Mouse (Mus musculus): Measurements from ENCODE around the gene Xxylt1.

Gene Xxylt1

DNA sequence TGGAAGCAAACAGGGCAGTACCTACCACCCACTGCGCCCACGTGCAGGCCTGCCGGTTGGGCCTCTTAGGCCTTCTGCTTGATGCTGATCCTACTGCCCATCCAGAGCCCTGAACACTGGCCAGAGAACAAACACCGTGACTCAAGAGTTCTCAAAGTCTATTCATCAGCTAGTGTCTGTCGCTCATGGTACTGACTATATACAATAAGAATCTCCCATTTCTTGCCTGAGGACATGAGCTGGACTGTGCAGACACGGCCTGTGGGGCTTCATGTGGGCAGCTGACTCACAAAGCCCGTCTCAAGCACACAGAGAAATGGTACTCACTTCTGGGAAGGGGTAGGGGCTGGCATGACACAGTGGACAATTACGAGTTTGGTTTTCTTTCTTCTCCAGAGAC is 125.1 kb downstream of the Xxylt1 start:
- no peak for DNase-seq (ENCODE audit: low spot score)

DNA sequence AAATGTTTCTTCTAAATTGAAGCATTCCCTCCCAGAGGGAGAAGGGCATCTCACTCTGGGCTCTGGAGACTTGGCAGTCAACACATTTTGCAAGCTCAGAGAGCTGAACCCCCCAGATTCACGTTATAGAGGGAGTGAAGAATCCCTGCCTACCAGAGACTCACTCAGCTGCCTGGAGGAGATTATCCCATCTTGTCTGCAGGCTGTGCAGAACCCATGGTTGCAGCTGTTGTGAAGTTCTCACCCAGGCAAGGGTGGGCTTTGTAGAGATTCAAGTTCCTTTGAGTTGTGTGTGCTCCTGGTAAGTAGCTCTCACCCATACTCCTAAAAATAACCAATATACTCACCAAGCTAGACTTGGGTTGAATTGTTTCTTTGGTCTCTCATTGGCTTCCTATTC is 132.6 kb downstream of the Xxylt1 start:
- no peak for DNase-seq (ENCODE audit: low spot score)

DNA sequence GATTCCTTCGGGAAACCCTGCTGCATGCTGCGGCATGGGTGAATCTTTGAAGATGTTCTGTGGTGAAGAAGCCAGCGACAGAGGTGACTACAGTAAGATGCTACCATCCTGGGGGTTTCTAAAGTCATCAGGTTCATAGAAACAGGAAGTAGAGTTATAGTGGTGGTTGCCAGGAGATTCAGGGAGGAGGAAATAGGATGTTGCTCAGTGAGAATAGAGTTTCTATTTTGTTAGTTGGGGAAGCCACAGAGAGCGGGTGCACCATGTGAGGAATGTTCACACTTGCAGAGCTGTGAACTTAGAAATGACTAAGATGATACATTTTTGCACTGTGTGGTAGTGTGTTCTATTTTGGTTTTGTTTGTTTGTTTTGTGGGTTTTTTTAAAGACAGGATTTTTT is 133.0 kb downstream of the Xxylt1 start:
- no peak for DNase-seq (ENCODE audit: low spot score)

DNA sequence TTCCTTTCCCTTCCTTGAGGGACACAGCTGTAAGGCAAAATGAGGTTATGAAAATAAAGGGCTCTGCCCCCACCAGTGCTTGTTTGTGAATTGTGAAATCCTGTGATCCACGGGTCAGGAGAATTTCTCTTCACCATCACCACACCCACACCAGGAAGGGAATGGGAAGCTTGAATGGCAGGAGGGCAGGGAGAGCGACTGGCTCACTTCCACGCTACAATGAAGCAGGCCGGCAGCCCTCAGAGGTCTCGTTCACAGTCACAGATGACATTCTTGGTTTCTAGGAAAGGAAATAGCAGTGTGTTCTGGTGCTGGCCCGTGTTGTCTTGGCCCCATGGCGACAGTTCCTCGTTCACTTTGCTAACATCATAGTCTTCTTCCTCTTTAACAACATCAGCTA is 136.3 kb downstream of the Xxylt1 start:
- no peak for DNase-seq (ENCODE audit: low spot score)

DNA sequence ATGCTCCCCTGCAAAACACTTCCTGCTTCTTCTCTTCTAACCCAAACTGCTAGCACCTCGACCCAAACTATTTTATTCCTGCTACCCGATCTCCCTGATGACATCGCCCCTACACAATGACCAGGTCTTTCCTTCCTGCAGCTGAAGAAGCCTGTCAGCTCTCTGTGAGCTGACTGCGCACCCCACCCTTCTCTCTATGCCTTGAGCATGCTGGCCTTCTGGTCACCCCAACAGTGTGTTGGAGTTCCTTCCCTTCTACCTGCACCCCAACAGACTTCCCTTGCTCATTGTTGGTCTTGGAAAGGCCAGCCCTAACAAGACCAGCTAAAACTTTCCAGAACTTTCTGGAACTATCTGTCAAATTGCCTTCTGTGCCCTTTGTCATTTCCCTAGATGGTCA is 137.3 kb downstream of the Xxylt1 start:
- DNase-seq (ENCODE audit: low spot score) = no peak

DNA sequence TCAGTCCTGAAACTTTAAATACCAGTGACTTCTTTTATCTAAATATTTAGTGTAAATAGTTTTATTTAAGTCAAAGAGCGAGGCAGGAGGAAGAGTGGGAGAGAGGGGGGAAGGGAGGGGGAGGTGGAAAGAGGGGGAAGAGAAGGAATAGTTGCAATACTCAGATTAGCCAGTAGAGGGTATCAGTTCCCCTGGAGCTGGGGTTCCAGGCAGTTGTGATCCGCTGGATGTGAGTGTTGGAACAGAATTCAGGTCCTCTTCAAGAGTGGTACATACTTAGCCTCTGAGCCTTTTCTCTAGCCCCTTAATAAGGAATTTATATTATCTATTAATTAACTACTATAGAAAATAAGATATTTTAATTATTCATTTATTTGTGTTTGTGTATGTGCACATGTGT is 140.5 kb downstream of the Xxylt1 start:
- DNase-seq (ENCODE audit: low spot score) = no peak

DNA sequence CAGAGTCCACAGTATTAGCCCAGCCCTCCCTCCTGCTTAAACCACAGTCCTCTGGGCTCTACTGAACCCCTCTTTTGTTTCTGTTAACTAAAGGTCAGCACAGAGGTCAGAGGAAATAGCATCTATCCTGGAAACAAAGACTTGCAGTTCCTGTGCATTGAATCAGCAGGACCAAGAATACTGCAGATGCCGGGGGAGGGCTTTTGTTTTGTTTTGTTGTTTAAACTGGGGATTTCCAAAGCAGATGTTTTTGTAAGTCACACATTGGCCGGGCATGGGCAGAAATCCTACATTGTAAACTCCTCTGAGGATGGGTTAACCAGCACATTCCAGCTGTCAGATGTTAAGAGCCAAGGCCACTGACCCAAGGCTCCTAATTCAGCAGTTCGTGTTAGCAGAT is 141.3 kb downstream of the Xxylt1 start:
- DNase-seq (ENCODE audit: low spot score) = peak; percentile 85

DNA sequence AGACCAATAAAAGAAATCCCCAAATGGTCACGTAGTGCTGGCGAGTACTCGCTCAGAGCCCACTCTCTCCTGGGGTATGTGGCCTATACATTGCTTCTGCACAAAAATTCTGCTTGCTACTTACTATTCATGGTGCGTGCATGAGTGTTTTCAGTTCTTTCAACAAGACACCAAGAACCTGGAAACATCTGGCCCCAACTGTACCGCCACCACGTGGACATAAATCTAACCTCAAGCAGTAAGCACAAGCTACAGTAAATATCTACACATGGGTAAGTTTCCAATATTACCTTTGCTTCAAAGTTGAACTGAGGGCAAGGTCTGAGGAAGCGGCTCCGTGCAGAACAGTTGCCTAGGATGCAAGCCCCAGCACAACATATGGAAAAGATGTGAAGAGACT is 142.0 kb downstream of the Xxylt1 start:
- DNase-seq (ENCODE audit: low spot score) = no peak

DNA sequence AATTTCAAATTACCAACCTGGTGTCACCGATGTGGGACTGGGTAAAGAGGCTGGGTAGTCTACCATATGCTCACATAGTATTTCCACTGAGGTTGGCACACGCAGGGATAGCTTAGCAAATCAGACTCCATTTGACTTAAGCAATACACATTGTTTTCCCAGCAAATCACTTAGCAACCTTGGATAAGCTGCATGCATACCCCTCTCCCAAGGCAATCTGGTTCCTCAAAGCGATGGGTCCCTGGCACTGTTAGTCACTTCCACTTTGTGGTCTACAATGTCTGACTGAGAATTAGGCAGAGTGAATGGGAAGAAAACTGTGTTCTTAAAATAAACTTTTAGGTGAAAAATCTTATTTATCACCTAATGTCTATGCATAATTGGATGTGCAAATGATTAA is 142.6 kb downstream of the Xxylt1 start:
- no peak for DNase-seq (ENCODE audit: low spot score)

DNA sequence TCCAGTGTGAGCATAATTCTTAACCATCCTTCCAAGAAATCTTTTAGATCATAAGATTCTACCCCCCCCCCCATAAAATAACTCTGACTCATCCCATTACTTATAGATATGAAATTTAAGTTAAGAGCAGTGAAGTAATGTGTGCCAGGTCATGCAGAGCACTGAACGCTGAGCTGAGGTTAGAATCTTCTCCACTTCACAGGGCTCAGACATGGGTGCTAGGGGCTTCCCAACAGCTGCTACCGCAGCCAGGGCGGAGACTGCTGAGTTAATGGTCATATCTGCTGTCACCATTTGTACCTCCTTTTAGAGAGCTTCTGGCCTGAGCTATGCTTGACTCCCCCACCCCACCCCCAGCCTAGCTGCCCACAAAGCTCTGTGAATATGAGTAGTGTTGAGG is 143.6 kb downstream of the Xxylt1 start:
- DNase-seq (ENCODE audit: low spot score) = no peak

DNA sequence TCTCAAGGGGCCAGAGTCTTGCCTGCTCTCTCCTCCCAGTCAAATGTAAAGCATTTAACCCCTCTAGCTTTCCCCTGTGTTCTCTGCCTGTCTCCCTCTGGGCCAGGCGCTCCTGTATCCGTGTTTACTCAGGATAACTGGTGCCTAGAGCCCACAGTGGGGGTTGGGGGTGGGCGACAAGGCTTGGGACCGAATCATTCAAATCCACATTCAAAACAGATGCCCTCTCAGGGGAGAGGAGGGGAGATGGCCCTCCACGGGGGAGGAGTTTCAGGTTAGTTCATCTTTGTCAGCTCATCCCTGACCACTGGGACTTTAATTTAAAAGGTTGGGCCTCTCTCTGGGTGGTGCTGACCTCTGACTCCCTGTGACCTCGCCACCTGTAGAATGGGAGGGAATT is 144.8 kb downstream of the Xxylt1 start:
- no peak for DNase-seq (ENCODE audit: low spot score)

DNA sequence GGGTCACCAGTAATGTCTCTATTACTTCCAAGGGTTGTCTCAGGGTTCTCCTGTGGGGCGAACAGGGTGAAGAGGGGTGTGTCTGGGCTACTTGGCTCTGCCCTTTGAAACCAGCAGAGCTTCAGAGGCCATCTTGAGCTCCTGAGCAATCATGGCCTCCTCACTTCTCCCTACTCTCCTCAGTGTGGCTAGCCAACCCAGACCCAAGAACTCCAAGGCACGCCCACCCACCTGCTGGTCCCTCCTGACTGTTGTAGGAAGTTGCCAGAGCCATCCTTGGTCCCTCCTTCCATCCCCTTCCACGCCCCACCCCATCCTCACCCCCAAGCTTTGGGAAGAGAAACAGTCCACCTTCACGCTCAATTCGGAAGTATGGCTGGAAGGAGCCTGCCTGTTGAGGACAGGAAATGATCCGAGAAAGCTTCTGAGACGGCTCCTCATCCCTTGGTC is 145.2 kb downstream of the Xxylt1 start:
- no peak for DNase-seq (ENCODE audit: low spot score)

DNA sequence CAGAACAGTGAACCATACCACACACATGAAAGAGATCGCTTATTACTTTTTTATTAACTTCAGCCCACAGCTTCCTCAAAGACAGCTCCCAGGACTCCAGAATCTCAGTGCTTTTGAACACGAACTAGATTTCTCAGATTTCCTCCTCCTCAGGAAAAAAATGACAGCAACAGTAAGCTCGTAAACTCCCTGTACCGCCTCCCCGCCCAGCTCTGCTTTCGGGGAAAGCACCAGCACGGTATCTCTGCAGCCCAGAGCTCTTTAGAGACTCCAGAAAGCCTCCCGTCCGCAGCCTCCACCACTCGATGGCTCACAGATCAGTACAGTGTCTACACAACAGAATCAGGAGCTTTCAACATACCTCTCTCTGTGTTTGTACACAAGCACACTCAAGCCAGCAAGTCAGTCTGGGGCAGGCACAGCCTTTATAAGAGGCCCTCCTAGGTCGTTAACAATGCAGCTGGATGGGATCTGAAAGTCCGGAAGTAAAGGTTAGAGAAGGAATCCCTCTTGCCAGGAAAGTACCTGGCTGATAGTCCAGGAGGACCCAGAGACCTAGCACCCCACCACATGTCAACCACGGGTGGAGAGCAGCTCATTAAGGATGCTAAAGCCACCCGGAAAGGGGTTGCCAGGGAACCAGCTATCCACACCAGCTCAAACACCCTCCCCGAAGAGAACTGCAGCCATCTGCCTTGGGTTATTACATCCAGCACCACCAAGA is 146.1 kb downstream of the Xxylt1 start:
- no peak for DNase-seq (ENCODE audit: low spot score)

DNA sequence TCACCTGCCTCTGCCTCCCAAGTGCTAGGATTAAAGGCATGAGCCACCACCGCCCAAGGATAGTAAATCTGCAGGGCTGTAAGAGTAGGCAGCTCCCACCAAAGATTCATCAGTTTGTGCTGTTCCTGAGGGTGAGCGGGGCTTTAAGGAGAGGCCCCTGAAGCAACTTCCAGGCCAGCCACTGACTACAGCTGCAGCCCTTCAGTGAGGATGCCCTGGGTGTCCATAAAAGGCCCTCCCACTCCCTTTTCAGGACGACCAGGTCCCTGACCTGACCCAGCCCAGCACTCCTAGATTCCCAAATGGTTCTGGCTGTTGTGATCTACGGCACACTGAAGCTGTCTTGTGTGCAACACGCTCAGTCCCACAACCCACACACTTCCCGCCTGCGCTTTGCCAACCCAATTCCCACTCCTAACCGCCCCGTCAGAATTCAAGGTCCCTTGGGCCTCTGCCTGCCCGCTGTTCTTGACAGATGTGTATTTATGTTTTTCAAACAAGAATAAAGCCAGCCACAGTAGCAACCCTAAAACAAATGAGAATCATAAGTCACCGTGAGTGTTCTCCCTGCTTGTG is 146.9 kb downstream of the Xxylt1 start:
- DNase-seq (ENCODE audit: low spot score) = peak; percentile 36

DNA sequence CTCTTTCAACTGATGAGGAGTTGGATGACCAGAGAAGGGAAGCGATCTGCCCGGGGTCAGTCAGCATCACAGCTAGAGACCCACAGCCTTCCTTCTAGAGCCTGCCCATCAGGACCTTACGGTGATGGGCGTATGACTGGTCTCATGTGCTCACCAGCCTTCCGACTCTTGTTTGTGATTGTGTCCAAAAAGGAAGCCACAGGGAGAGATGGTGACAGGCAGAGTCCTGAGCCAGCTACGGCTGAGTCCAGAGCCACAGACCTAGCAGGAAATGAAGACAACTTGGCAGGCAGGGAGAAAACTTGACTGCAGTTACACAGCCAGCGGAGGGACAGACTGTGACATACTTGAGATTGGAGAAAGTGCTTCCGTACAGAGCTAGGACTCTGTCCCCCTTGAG is 147.9 kb downstream of the Xxylt1 start:
- no peak for DNase-seq (ENCODE audit: low spot score)

DNA sequence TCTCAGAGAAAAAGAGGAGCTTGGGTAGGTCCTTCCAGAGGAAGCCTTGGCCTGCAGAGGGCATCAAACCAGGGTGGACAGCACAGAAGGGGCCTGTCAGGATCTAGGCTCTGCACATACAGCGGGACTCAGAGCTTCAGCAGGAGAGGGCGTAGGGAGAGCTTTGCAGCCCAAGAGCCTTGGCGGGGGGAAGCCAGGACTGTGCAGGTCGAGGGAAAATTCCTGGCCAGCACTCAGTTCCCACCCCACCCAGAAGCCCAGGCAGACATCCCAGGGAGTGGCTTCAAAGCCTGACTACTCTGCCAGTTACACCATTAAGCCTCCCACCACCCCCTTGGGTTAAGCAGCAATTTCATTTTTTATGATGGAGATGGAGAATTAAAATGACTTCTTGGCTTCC is 148.4 kb downstream of the Xxylt1 start:
- DNase-seq (ENCODE audit: low spot score) = no peak

DNA sequence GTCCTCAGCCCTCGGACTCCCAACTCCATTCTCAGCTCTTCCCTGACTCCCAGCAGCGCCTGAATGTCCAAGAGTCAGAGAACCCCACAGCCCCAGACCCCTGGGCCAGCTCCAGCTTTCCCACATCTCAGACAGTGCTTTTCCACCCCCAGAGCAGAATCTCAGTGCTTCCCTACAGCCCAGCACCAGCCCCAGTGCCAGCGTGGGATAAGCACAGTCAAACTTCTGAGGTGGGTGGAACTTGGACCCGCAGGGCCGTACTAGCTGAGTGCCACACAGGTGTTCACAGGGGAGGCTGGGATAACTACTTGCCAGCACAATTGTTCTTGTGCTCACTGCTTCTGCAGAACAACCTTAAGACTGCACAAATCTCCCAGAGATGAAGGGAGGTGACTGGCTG is 149.0 kb downstream of the Xxylt1 start:
- no peak for DNase-seq (ENCODE audit: low spot score)

DNA sequence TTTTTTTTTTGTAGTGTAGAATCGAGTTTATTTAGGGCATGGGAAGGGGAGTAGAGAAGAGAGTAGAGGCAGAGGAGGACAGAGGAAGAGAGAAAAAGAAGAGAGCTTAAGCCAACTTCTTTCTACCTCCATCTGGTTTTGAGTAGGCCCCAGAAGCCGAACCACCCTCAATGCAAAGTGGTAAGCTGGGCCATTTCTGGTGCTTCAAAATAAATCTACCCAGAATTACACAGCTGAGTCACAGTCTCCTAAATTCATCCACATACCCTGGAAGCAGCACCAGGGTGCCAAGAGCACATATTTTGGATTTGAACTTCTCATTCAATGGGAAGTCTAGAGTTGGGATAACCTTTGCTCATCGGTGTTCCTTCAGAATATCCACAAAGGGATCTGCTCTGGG is 152.1 kb downstream of the Xxylt1 start:
- no peak for DNase-seq (ENCODE audit: low spot score)

DNA sequence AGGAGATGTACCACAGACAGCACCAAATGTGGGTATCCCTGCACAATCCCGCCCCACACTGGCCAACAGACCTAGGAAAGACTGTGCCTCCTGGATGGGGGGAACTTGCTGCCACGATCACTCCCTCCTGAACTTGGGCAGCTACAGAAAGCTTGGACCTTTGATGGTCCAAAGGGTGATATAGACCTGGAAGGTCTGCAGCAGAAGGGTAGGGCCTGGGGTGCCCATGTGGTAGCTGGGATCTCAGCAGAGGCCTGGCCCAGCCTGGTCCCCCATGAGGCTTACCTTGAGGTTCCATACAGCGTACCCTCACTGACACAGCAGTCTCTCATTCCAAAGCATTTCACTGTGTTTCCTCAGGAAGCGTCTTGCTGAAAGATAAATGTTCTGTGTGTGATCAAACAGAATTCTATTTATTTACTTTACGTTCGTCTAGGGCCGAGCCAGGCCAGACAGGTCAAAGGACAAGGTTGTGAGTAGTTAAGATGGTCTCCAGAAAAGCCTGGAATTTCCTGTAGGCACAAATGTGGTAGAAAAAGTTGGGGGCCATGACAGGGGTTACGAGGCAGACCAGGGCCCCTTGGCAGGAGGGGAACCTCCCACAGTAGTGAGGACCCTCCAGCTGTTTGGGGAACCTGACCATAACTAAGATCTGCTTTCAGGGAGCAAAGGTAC is 153.0 kb downstream of the Xxylt1 start:
- no peak for DNase-seq (ENCODE audit: low spot score)

DNA sequence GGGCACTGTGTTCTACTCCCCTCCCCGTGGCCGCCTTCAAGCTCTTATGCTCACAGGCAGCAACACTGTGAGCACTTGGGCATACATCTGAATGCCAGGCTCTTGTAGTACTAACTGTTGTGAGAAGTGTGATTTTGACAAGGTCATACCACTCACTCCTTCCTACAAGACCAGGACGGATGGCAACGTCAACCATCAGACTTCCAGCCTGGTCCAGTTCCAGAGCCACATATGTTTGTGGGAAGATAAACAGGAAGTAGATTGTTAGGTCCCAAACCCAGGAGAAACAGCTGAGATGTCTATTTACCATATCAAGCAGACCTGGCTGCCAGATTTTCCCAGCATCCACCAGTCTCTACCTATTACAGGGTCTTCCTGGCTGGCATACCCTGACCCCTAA is 155.7 kb downstream of the Xxylt1 start:
- DNase-seq (ENCODE audit: low spot score) = no peak

DNA sequence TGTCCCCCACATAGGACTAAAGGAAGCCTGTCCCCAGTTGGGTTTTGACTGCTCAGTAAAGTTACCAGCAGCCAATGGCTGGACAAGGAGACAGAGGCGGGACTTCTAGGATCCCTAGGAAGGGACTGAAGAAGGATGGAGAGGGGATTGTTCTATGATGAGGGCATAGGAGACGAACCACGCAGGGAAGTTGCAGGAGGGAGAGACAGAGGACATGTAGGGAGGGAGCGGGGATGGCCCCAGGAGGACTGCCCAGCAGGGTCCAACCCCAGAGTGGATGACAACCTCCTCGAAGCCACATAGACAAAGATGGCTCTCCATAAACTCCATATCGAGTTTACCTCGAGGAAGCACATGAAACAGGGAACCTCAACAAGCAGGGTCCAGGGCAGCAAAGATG is 157.3 kb downstream of the Xxylt1 start:
- DNase-seq (ENCODE audit: low spot score) = no peak

DNA sequence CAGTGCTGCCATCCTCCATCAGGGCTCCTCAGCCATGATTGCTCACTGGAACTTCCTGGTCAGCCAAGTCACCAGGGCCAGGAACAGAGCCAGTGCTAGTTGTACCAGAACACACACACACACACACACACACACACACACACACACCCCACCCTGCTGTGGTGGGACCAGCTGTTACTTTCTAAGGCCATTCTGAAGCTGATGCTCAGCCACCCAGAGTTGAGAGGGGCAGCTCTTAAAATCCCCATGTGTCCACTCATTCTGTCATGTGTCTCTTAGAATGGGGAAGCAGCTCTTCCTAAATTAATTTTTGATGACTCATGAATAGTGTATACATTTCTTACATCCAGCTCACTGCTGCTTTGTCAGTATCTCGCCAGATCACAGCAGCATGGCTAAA is 158.7 kb downstream of the Xxylt1 start:
- no peak for DNase-seq (ENCODE audit: low spot score)

DNA sequence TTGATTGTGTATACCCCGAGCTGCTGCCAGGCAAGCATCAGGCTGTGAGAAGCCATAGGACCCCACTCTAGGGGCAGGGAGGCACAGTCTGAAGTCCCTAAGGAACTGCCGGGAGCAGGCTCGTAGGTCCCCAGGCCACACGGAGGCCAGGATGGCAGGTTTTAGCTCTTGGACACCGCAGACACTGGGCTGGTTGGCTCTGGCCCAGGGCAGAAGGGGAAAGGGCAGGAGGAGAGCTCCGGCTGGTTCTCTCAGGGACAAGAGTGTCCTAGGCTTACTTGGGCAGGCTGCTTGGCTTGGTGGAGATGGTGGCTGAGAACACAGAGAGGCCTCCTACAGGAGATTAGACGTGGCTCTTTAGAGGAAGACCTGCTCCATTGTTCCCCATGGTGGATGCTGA is 162.4 kb downstream of the Xxylt1 start:
- DNase-seq (ENCODE audit: low spot score) = peak; percentile 72

DNA sequence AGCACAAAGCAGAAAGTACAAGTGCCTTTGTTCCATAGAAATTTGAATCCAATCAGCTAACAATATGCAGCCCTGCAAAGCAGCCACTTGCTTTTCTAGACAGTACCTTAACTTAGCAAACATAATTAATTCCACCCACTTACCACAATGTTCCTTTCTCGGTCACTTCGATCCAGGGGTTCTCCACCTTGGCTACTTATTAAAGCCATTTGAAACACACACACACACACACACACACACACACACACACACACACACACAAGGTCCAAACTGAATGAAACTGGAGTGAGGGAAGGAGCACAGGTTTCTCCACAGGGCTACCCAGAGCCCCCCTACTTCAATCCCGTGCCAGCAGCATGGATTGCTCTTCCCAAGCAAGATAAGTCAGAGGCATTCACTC is 164.3 kb downstream of the Xxylt1 start:
- DNase-seq (ENCODE audit: low spot score) = no peak
